Mouse (Mus musculus): ENCODE measurements around the gene Plekhn1. TPM values are rescaled to one million over a fixed set of nuclear protein-coding genes. Genes with fewer than 3 reads are reported as not detected.

Gene Plekhn1
- polyA plus RNA-seq, 1 experiment from 2014 or later: 27.2 TPM

DNA sequence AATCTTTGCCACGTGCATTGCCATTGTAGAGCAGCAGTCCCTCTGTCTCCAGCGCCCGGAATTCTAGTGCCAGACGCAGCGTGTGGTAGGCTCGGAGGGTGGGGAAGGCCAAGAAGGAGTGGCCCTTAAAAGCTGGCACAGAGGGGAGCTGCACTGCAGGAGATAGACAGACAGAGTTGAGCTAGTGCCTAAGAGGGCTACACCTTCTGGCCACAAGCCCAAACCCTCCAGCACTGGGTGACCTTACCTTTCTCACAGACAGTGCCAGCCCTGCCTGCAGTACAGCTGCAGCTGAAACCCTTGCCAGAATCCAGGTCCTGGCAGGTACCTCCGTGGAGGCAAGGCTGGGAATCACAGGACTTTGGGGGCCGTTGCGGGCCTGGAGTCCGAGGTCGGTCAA lies 62.8 kb downstream of the Plekhn1 start:
- H3K27ac ChIP-seq (replicated peaks): no peak overlapping the region
- peaks cover 100% of the 10 kb centered on the region for H3K36me3 ChIP-seq
- WGBS: 96% methylated on average over 11 of the region's 11 CpGs
- H3K4me2 ChIP-seq: no peak overlapping the region
- no peaks in the 10 kb centered on the region for H3K4me1 ChIP-seq
- H3K4me3 ChIP-seq (replicated peaks): no peak overlapping the region
- ATAC-seq (ENCODE audit: low FRiP score): no peak
- no peak overlapping the region for H3K9ac ChIP-seq (replicated peaks)
- no peaks in the 10 kb centered on the region for H3K27me3 ChIP-seq (replicated peaks)
- no peaks in the 10 kb centered on the region for H3K9me3 ChIP-seq (replicated peaks)

Small RNAs within 50 kb of the gene (microRNA-seq; reads per million reads assigned to microRNA genes)
- gene Mir7658: 1.4 reads per million

Other genes with a start within 250 kb of the Plekhn1 start
- 31.9 and 35.6 TPM in 2 replicates for gene B3galt6, start 242.2 kb downstream of the Plekhn1 start, polyA plus RNA-seq (2015; fragmentation: Nextera tagmentation; extraction: Ambion mirVana)
- gene Sdf4, start 242.0 kb downstream of the Plekhn1 start, polyA plus RNA-seq (2015; fragmentation: Nextera tagmentation; extraction: Ambion mirVana): 118 and 137 TPM in 2 replicates
- gene Tnfrsf4, start 221.0 kb downstream of the Plekhn1 start, polyA plus RNA-seq (2015; fragmentation: Nextera tagmentation; extraction: Ambion mirVana): 0.19 and 0.89 TPM in 2 replicates
- gene Tnfrsf18, start 208.7 kb downstream of the Plekhn1 start, polyA plus RNA-seq (2015; fragmentation: Nextera tagmentation; extraction: Ambion mirVana): 1.8 and 3.3 TPM in 2 replicates
- 0.64 TPM in 1 of 2 replicates, not detected in the other for gene Ttll10, start 175.4 kb downstream of the Plekhn1 start, polyA plus RNA-seq (2015; fragmentation: Nextera tagmentation; extraction: Ambion mirVana)
- 23.5 and 27.3 TPM in 2 replicates for gene 9430015G10Rik, start 124.9 kb downstream of the Plekhn1 start, polyA plus RNA-seq (2015; fragmentation: Nextera tagmentation; extraction: Ambion mirVana)
- gene Rnf223, start 104.3 kb downstream of the Plekhn1 start, polyA plus RNA-seq (2015; fragmentation: Nextera tagmentation; extraction: Ambion mirVana): 0.37 and 0.43 TPM in 2 replicates
- 87.2 and 100 TPM in 2 replicates for gene Agrn, start 37.4 kb downstream of the Plekhn1 start, polyA plus RNA-seq (2015; fragmentation: Nextera tagmentation; extraction: Ambion mirVana)
- gene Isg15, start 34.0 kb downstream of the Plekhn1 start, polyA plus RNA-seq (2015; fragmentation: Nextera tagmentation; extraction: Ambion mirVana): 3.2 and 9.7 TPM in 2 replicates
- gene AW011738, start 31.6 kb downstream of the Plekhn1 start, polyA plus RNA-seq (2015; fragmentation: Nextera tagmentation; extraction: Ambion mirVana): 4.2 and 6.2 TPM in 2 replicates
- 2.3 and 2.8 TPM in 2 replicates for gene Perm1, start 19.0 kb downstream of the Plekhn1 start, polyA plus RNA-seq (2015; fragmentation: Nextera tagmentation; extraction: Ambion mirVana)
- gene Noc2l, start 1.2 kb upstream of the Plekhn1 start, polyA plus RNA-seq (2015; fragmentation: Nextera tagmentation; extraction: Ambion mirVana): 50.4 and 61.6 TPM in 2 replicates
- 1.7 TPM in 2 replicates for gene Samd11, start 20.8 kb upstream of the Plekhn1 start, polyA plus RNA-seq (2015; fragmentation: Nextera tagmentation; extraction: Ambion mirVana)
- not detected in 2 replicates for gene Vmn2r-ps159, start 96.2 kb upstream of the Plekhn1 start, polyA plus RNA-seq (2015; fragmentation: Nextera tagmentation; extraction: Ambion mirVana)

Measured in neural tube, embryonic 15.5 days (tissue).